Mouse (Mus musculus) gastrocnemius, postnatal 14 days (tissue): ENCODE measurements around the gene Tspan4. TPM values are rescaled to one million over a fixed set of nuclear protein-coding genes. Genes with fewer than 3 reads are reported as not detected.
A peak's percentile ranks its signal among the peaks of the same experiment; 100 is the strongest.

Source experiments
- DNase-seq: peaks from one replicate; pipeline ENCODE4 v3.0.0; 2021; ENCODE audit warnings: mixed read lengths
- intact Hi-C: fragments of 180-260 bp; cut with DNase I; formaldehyde crosslinking; loops from one replicate; pipeline ENCODE4 v1.15.1; 2025; ENCODE audit warnings: low total_unique reads
- total RNA-seq, 2 experiments: library from RNA; stranded (reverse); gene quantifications; 2 replicates each; pipeline ENCODE4 v1.2.3; 2021

Gene Tspan4
- total RNA-seq, 2 experiments from 2014 or later: 15.3 TPM

DNA sequence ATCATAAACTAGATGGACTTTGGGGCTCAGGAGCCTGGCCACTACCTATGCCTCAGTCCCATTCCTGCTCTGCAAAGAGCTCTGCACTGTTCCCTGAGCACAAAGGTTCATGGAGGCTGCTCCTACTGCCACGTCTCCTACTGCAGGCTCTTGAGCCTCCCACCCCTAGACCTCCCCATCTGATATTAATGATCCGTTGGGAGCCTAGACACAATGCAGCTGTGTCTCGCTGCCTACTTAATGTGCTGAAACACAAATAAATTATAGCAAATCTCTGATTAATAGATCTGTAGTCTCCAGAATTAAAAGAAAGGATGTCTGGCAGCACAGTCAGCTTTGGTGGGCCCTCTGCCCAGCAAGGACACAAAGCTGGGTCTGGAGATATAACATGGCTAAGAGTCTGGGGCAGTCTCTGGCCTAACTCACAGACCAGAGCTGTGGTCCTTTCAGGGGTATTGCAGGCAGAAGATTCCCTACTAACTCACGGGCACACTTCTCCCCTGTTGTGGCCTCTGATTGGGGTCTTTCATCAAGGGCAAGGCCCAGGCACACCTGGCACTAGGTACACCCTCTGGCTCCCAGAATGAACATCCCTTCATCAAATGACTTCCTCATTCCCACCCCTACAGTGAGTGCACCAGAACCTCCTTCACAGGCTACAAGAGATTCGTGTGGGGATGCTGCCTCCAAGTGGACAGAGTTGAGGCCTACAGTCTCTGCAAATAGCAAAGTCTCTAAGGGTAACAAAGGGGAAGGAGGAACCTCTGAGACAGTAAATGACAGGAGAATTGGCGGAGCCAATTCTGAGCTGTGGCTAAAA lies 49.9 kb downstream of the Tspan4 start:
- intact Hi-C loops: loop anchor here (2.0 to 10.0 kb wide), 2 partner anchors 40 to 120 kb away; no protein-coding TSS in a partner anchor
- peak; percentile 76 for DNase-seq

DNA sequence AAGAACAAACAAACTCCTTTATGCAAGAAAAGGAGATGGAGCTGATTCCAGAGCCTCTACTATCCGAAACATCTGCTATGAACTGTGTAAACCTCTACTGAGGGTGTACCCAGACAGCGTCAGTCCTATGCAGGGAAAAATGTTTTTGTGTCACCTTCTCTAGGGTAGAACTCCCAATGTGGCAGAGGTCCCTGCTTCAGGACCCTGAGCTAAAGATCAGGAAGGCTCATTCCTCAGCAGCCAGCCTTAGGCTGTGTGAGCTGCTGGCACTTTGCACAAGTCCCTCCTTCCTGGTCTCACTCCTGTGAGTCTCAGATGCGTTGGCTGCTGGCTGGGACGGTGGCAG lies 50.5 kb downstream of the Tspan4 start:
- intact Hi-C loops: loop anchor here (2.0 to 10.0 kb wide), 2 partner anchors 41 to 121 kb away; no protein-coding TSS in a partner anchor
- no peak for DNase-seq

DNA sequence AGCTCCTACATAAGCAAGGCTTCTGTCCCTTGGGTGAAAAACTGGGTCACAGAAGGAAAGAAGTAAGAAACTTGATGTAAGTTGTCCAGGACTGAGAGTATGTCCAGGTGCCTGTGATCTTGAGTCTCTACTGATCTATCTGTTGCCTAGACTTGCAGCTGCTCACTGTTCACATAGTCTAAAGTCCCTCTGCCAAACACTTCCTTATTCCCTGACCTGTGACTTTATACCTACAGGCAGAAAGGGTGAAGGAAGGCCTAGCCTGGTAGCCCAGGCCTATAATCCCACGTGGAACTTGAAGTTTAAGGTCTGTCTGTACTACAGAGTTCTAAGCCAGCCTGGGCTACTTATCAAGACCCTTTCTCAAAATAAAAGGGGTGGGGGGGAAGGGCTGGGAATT lies 60.5 kb downstream of the Tspan4 start:
- DNase-seq: no peak
- intact Hi-C loops: no loop called here

DNA sequence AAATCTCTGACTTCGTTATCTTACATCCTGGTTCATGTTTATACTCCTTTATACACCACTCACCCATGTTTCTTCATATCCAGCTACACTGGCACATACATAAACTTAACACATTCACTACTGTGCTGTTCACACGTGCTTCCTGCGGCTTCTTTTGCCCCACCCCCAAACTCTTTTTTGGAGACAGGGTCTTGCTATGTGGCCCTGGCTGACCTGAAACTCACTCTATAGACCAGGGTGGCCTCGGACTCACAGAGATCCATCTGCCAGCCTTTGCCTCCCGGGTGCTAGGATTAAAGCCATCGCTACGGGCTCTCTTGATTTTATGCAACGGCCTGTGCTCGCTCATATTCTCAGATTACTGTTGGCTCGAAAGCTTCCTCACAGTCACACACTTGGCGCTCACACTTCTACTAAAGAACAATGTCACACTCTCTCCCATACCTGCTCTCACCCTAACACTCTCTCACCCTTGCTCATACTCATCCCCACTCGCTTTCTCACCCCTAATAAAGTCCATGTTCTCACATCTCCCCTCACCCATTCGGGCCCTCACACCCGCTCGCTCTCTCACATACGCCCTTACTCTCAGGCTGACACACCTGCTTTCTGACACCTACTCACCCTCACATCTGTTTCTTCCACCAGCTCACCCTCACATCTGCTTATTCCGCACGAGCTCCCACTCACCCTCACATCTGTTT lies 64.0 kb downstream of the Tspan4 start:
- intact Hi-C loops: no loop called here
- DNase-seq: no peak

DNA sequence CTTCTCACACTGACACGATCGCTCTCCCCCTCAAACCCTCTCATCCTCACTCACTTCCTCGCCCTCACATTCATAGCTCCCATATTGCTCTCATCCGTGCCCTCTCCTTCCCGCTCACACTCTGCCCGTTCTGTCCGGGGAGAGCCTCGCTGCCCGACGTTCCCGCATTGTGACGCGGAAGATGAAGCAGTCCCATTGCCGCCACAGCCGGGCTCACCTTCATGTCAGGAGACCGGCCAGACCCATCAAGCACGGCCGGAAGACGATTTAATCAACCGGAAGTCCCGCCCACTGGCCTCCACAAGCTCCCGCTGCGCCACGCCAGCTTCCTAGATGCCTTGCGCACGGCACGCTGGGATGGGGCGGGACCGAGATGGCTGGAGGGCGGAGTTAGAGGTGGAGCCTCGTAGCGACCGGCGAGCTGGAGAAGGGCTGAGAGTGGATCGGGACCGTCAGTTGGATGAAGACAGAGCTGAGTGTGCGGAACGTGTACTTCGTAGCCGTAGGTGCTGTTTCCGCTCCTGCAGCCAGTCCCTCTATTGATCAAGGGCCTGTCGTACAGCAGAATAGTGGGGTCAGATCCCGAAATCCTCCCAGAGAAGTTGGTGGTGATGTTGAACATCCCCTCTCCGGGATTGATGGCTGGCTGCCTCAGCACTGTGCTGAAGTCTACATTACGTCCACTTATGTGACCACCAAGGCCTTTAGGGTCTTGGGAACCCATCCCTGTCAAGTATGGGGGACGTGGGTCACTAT lies 64.7 kb downstream of the Tspan4 start, which contains the start of gene Chid1:
Chid1 (minus strand) TSS at position 302 of the 756 bp plus-strand sequence.
- peak; percentile 99 for DNase-seq
- intact Hi-C loops: no loop called here

DNA sequence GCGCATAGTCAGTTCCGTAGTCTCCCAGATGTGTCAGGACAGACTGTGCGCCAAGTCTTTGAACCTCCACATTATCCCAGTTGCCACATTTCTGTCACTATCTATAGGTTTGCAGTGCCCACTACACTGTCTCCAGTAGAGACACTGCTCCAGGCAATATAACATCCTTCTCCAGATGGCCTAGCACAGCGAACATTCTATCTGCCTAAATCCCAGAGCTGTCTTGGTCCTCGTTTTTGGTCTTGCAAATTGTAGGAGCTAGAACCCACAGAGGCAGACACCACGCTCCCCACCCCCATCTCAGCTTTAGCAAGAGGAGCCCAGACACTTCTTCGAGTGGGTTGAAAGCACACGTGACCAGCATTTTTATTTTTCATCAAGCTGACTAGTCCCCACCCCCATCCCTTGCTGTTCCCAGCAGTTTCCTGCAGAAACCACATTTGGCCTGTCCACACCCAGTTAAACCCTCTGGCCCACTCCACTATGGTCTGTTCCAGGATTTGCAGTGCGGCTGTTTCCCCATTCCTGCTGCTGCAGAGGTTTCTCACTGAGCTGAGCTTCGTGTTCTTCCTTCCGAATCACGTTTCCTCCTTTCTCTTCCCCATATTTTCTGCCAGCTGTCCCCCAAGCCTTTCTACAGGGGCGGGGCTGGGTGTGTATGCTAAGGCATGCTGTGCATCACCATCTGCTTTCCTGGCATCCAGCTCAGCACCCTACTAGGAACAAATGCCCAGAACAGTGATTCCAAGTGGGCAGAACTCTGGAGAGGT lies 65.5 kb downstream of the Tspan4 start:
- intact Hi-C loops: no loop called here
- DNase-seq: peak; percentile 80

DNA sequence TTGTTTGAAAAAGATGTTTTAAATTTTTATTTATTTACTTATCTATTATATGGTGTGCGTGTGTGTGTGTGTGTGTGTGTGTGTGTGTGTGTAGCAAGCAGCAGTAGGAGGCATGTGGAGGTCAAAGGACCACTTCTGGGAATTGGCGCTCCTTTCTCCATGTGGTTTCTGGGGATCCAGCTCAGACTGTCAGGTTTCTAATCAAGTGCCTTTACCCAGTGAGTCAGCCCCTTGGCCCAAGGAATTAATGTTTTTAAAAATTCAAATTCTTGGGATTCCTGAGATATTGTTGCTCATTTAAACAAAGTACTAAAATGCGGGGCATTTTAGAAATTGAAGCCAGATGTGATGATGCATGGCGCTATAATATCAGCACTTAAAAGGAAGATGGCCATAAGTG lies 66.6 kb downstream of the Tspan4 start:
- intact Hi-C loops: no loop called here
- no peak for DNase-seq

DNA sequence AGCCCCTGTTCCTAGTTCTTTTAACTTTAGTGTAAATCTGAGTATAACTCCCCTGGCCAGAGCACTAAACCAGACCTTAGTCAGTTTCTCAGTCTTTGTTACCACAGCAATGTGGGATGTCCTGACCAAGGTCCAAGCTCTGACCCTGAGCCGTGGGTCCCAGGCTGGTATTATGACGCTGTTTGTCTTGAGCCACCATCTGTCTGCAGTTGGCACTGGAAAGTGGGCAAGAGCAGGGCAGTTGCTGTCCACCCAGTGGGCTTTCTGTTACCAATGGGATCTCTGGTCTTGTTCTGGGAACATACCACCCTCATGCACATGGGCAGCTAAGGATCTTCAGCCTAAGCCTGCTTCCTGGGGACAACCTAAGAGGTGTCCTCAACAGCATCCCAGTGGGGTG lies 67.5 kb downstream of the Tspan4 start:
- no peak for DNase-seq
- intact Hi-C loops: no loop called here

Other genes starting within 250 kb of the Tspan4 start
- 10 to 100 TPM; 23.2 to 24.4 TPM for gene Phrf1, start 246.5 kb upstream of the Tspan4 start, total RNA-seq
- 1 to 10 TPM in 1 of 2 experiments, under 1 TPM in 1; 0.82 to 1.1 TPM for gene Irf7, start 208.8 kb upstream of the Tspan4 start, total RNA-seq
- under 1 TPM; 0.44 to 0.59 TPM for gene Cdhr5, start 198.5 kb upstream of the Tspan4 start, total RNA-seq
- 1 to 10 TPM in 1 of 2 experiments, under 1 TPM in 1; 0.92 to 1.0 TPM for gene Sct, start 196.1 kb upstream of the Tspan4 start, total RNA-seq
- under 1 TPM; 0.31 to 0.33 TPM for gene Drd4, start 183.2 kb upstream of the Tspan4 start, total RNA-seq
- gene Deaf1, start 147.6 kb upstream of the Tspan4 start, total RNA-seq: 10 to 100 TPM; 15.5 to 18.9 TPM
- 10 to 100 TPM in 1 of 2 experiments, 1 to 10 TPM in 1; 9.1 to 11.1 TPM for gene Tmem80, start 147.5 kb upstream of the Tspan4 start, total RNA-seq
- gene Eps8l2, start 136.4 kb upstream of the Tspan4 start, total RNA-seq: 1 to 10 TPM; 1.8 to 3.3 TPM
- gene Taldo1, start 83.0 kb upstream of the Tspan4 start, total RNA-seq: 100 to 1,000 TPM; 101 to 109 TPM
- 1 to 10 TPM; 6.2 to 9.6 TPM for gene Gatd1, start 61.1 kb upstream of the Tspan4 start, total RNA-seq
- under 1 TPM; 0.47 to 0.82 TPM for gene Cend1, start 45.7 kb upstream of the Tspan4 start, total RNA-seq
- 10 to 100 TPM; 14.8 to 32.4 TPM for gene Slc25a22, start 37.3 kb upstream of the Tspan4 start, total RNA-seq
- gene Pidd1, start 31.2 kb upstream of the Tspan4 start, total RNA-seq: under 1 TPM; 0.55 to 0.75 TPM
- 100 to 1,000 TPM; 730 to 819 TPM for gene Rplp2, start 27.9 kb upstream of the Tspan4 start, total RNA-seq
- 100 to 1,000 TPM; 188 to 332 TPM for gene Pnpla2, start 20.0 kb upstream of the Tspan4 start, total RNA-seq
- gene Cracr2b, start 14.1 kb upstream of the Tspan4 start, total RNA-seq: 10 to 100 TPM in 1 of 2 experiments, 1 to 10 TPM in 1; 6.5 to 14.3 TPM
- 10 to 100 TPM; 79.8 to 82.0 TPM for gene Cd151, start 7.8 kb upstream of the Tspan4 start, total RNA-seq
- 10 to 100 TPM; 47.7 to 49.8 TPM for gene Polr2l, start 108 bp upstream of the Tspan4 start, total RNA-seq
- 10 to 100 TPM; 19.5 to 23.0 TPM for gene Chid1, start 64.6 kb downstream of the Tspan4 start, total RNA-seq
- 10 to 100 TPM; 37.2 to 41.6 TPM for gene Ap2a2, start 86.9 kb downstream of the Tspan4 start, total RNA-seq
- gene Muc6, start 180.1 kb downstream of the Tspan4 start, total RNA-seq: not detected
- under 1 TPM; 0.20 to 0.31 TPM for gene Muc2, start 215.1 kb downstream of the Tspan4 start, total RNA-seq